Mouse (Mus musculus): Measurements from ENCODE around the gene Fsd2. TPM values are rescaled to one million over a fixed set of nuclear protein-coding genes. Genes with fewer than 3 reads are reported as not detected.

The Fsd2 gene
- polyA plus RNA-seq, 1 experiment = 0.43 TPM

GRCm38 (mm10) chr7:81542934-81543333 is 23.8 kb downstream of the Fsd2 start:
- no peak for TF ChIP-seq POLR2A (IDR thresholded peaks at IDR 0.05; ENCODE audit: control insufficient read depth, low read depth, low read length)
- TF ChIP-seq CTCF (IDR thresholded peaks at IDR 0.05; ENCODE audit: control insufficient read depth, insufficient read depth, insufficient replicate concordance, low read depth, low read length) = no peak
- H3K4me3 ChIP-seq (ENCODE audit: control insufficient read depth, low read depth, low read length) = no peak overlapping the region
- H3K4me1 ChIP-seq (ENCODE audit: control insufficient read depth, insufficient read depth, low read length) = no peaks in the 10 kb centered on the region
- H3K36me3 ChIP-seq (ENCODE audit: control insufficient read depth, insufficient read depth, low read length) = no peaks in the 10 kb centered on the region
- H3K27me3 ChIP-seq (ENCODE audit: control insufficient read depth, insufficient read depth, low read length) = no peaks in the 10 kb centered on the region
- H3K27ac ChIP-seq (ENCODE audit: control insufficient read depth, insufficient read depth, low read depth, low read length) = no peak overlapping the region

- no peaks in the 10 kb centered on the region for H3K36me3 ChIP-seq (ENCODE audit: control insufficient read depth, insufficient read depth, low read length)
- H3K4me1 ChIP-seq (ENCODE audit: control insufficient read depth, insufficient read depth, low read length) = no peaks in the 10 kb centered on the region
- no peak overlapping the region for H3K4me3 ChIP-seq (ENCODE audit: control insufficient read depth, low read depth, low read length)
- TF ChIP-seq POLR2A (IDR thresholded peaks at IDR 0.05; ENCODE audit: control insufficient read depth, low read depth, low read length) = no peak
- TF ChIP-seq CTCF (IDR thresholded peaks at IDR 0.05; ENCODE audit: control insufficient read depth, insufficient read depth, insufficient replicate concordance, low read depth, low read length) = no peak
- no peak overlapping the region for H3K27ac ChIP-seq (ENCODE audit: control insufficient read depth, insufficient read depth, low read depth, low read length)
- H3K27me3 ChIP-seq (ENCODE audit: control insufficient read depth, insufficient read depth, low read length) = no peaks in the 10 kb centered on the region
Measured at GRCm38 (mm10) chr7:81541924-81542524, 24.7 kb downstream of the Fsd2 start.

DNA sequence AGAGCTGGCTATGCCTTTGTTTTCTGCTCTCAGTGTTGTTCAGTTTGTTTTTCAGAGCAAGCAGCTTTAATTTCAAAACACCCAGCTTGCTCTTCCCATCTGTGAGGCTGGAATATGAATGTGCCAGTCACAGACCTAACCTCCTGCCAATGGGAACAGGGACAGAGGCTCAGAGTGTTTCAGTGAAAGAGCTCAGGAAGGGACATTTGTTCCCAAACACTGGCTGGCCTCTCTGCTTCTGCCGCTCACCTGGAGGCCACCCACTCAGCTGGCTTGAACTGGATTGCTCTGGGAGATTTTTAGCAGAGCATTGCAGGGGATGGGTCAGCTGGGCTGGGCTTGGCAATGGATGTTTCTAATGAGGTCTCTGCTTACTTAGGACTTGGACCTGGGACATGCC is 25.7 kb downstream of the Fsd2 start:
- Histone ChIP-seq H3K4me1 (ENCODE audit: control insufficient read depth, insufficient read depth, low read length) (no peaks in the 10 kb centered on the region), H3K4me3 (ENCODE audit: control insufficient read depth, low read depth, low read length) (no peak overlapping the region), H3K36me3 (ENCODE audit: control insufficient read depth, insufficient read depth, low read length) (no peaks in the 10 kb centered on the region), H3K27ac (ENCODE audit: control insufficient read depth, insufficient read depth, low read depth, low read length) (no peak overlapping the region), H3K27me3 (ENCODE audit: control insufficient read depth, insufficient read depth, low read length) (no peaks in the 10 kb centered on the region)
- TF ChIP-seq CTCF (IDR thresholded peaks at IDR 0.05; ENCODE audit: control insufficient read depth, insufficient read depth, insufficient replicate concordance, low read depth, low read length) (no peak), POLR2A (IDR thresholded peaks at IDR 0.05; ENCODE audit: control insufficient read depth, low read depth, low read length) (no peak)

DNA sequence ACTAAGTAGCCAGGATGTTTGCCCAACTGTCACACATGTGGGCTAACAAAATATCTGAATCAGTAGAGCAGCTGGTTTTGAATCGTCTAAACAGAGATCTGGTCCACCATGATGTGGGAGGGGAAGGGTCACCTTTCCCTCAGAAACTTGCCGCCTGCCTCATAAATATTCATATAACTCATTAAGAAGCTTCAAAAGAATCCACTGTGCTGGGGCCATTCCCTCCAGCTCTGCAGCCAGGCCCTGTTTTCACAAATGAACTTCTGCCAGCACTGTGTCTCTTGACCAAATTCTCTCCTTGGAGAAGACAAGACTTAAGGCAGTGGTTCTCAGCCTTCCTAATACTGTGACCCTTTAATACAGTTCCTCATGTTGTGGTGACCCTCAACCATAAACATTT is 27.2 kb downstream of the Fsd2 start:
- Histone ChIP-seq H3K4me3 (ENCODE audit: control insufficient read depth, low read depth, low read length) (no peak overlapping the region), H3K27ac (ENCODE audit: control insufficient read depth, insufficient read depth, low read depth, low read length) (no peak overlapping the region), H3K36me3 (ENCODE audit: control insufficient read depth, insufficient read depth, low read length) (no peaks in the 10 kb centered on the region), H3K4me1 (ENCODE audit: control insufficient read depth, insufficient read depth, low read length) (no peaks in the 10 kb centered on the region), H3K27me3 (ENCODE audit: control insufficient read depth, insufficient read depth, low read length) (no peaks in the 10 kb centered on the region)
- TF ChIP-seq POLR2A (IDR thresholded peaks at IDR 0.05; ENCODE audit: control insufficient read depth, low read depth, low read length) = no peak
- no peak for TF ChIP-seq CTCF (IDR thresholded peaks at IDR 0.05; ENCODE audit: control insufficient read depth, insufficient read depth, insufficient replicate concordance, low read depth, low read length)

DNA sequence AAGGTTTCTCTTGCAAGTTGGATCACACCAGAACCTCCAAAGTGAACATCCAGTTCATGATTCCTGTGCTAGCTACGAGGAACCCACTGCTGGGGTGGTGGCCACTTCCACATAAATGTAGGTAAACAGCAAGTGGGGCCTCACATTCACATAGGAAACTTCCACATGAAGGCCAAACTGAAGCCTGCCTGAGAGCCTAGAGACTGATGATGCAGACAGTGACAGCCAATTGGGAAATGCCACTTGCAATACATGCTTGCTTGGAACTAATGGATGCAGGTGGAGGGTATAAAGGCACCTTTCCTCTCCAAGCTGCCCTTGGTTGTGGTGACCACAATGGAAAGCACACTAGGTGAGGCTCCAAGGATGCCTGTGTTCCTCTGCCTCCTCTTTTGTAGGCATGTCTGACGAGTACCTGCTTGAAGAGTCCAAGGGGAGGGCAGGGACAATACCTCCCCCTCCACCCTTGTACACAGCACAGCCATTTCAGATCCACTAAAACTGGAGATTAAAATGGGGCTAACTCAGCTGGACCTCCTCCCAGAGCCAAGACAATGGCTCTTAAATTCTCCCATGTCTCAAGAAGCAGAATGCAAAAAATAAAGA is 28.6 kb downstream of the Fsd2 start:
- H3K4me1 ChIP-seq (ENCODE audit: control insufficient read depth, insufficient read depth, low read length) = no peaks in the 10 kb centered on the region
- TF ChIP-seq POLR2A (IDR thresholded peaks at IDR 0.05; ENCODE audit: control insufficient read depth, low read depth, low read length) (no peak), CTCF (IDR thresholded peaks at IDR 0.05; ENCODE audit: control insufficient read depth, insufficient read depth, insufficient replicate concordance, low read depth, low read length) (no peak)
- H3K27me3 ChIP-seq (ENCODE audit: control insufficient read depth, insufficient read depth, low read length) = no peaks in the 10 kb centered on the region
- no peak overlapping the region for H3K27ac ChIP-seq (ENCODE audit: control insufficient read depth, insufficient read depth, low read depth, low read length)
- no peaks in the 10 kb centered on the region for H3K36me3 ChIP-seq (ENCODE audit: control insufficient read depth, insufficient read depth, low read length)
- no peak overlapping the region for H3K4me3 ChIP-seq (ENCODE audit: control insufficient read depth, low read depth, low read length)

- no peak overlapping the region for H3K27ac ChIP-seq (ENCODE audit: control insufficient read depth, insufficient read depth, low read depth, low read length)
- H3K27me3 ChIP-seq (ENCODE audit: control insufficient read depth, insufficient read depth, low read length) = no peaks in the 10 kb centered on the region
- no peak for TF ChIP-seq CTCF (IDR thresholded peaks at IDR 0.05; ENCODE audit: control insufficient read depth, insufficient read depth, insufficient replicate concordance, low read depth, low read length)
- TF ChIP-seq POLR2A (IDR thresholded peaks at IDR 0.05; ENCODE audit: control insufficient read depth, low read depth, low read length) = no peak
- H3K4me3 ChIP-seq (ENCODE audit: control insufficient read depth, low read depth, low read length) = no peak overlapping the region
- H3K4me1 ChIP-seq (ENCODE audit: control insufficient read depth, insufficient read depth, low read length) = no peaks in the 10 kb centered on the region
- H3K36me3 ChIP-seq (ENCODE audit: control insufficient read depth, insufficient read depth, low read length) = no peaks in the 10 kb centered on the region
Measured at GRCm38 (mm10) chr7:81536478-81536877, 30.3 kb downstream of the Fsd2 start.

DNA sequence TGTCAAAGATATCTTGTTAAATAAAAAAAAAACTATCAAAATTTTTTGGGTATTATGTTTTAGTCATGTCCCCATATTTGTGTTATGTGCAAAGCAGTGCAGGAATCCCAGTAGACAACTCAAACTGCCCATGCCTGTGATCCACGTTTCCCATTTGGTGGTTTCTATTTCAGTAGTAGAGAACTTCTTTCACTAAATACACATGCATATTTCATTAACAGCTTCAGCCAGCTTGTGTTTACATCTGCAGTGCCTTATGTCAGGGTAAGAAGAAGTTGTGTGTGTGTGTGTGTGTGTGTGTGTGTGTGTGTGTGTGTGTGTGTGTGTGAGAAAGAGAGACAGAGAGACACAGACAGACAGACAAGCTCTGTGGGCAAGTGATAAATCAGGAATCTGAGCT is 35.3 kb downstream of the Fsd2 start:
- Histone ChIP-seq H3K27ac (ENCODE audit: control insufficient read depth, insufficient read depth, low read depth, low read length) (no peak overlapping the region), H3K4me3 (ENCODE audit: control insufficient read depth, low read depth, low read length) (no peak overlapping the region), H3K4me1 (ENCODE audit: control insufficient read depth, insufficient read depth, low read length) (no peaks in the 10 kb centered on the region), H3K27me3 (ENCODE audit: control insufficient read depth, insufficient read depth, low read length) (no peaks in the 10 kb centered on the region), H3K36me3 (ENCODE audit: control insufficient read depth, insufficient read depth, low read length) (no peaks in the 10 kb centered on the region)
- TF ChIP-seq CTCF (IDR thresholded peaks at IDR 0.05; ENCODE audit: control insufficient read depth, insufficient read depth, insufficient replicate concordance, low read depth, low read length) (no peak), POLR2A (IDR thresholded peaks at IDR 0.05; ENCODE audit: control insufficient read depth, low read depth, low read length) (no peak)
